Mouse (Mus musculus): ENCODE data around the gene Ncor2. TPM values are rescaled to one million over a fixed set of nuclear protein-coding genes. Genes with fewer than 3 reads are reported as not detected.

The Ncor2 gene
- polyA plus RNA-seq, 1 experiment from 2014 or later: 25.6 TPM

- Histone ChIP-seq H3K4me3 (no peak overlapping the region), H3K4me2 (peak overlapping the region; percentile 12; the same call in 1 of the 2 replicates), H3K27ac (peak overlapping the region; percentile 86), H3K9ac (peak overlapping the region; percentile 52), H3K4me1 (peaks cover 89% of the 10 kb centered on the region), H3K36me3 (ENCODE audit: poor library complexity, severe bottlenecking) (peaks cover 3% of the 10 kb centered on the region; the same call in 1 of the 2 replicates), H3K27me3 (no peaks in the 10 kb centered on the region), H3K9me3 (replicated peaks) (no peaks in the 10 kb centered on the region)
- 22% methylated on average over 8 of the region's 8 CpGs for WGBS
- no peak for ATAC-seq
Measured at GRCm38 (mm10) chr5:125163441-125164050, 15.5 kb downstream of the Ncor2 start.

DNA sequence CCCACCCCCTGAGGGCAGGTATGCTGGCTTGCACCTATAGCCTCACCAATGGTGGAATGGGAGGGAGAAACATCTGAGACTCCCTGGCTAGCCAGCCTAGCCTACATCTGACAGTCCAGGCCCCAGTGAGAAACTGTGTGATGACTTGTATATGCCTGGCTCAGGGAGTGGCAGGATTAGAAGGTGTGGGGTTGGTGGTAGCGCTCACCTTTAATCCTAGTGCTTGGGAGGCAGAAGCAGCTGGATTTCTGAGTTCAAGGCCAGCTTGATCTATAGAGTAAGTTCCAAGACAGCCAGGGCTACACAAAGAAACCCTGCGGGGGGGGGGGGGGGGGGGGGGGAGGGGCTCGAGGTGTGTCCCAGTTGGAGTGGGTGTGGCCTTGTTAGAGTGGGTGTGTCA, 16.6 kb downstream of the Ncor2 start:
- Histone ChIP-seq H3K4me1 (peaks cover 89% of the 10 kb centered on the region), H3K27me3 (no peaks in the 10 kb centered on the region), H3K36me3 (ENCODE audit: poor library complexity, severe bottlenecking) (no peaks in the 10 kb centered on the region; the same call in 1 of the 2 replicates), H3K9ac (no peak overlapping the region), H3K9me3 (replicated peaks) (no peaks in the 10 kb centered on the region), H3K27ac (no peak overlapping the region), H3K4me3 (no peak overlapping the region), H3K4me2 (no peak overlapping the region)
- no peak for ATAC-seq
- 86% methylated on average over 1 of the region's 3 CpGs for WGBS

GRCm38 (mm10) chr5:125159804-125160405, 19.1 kb downstream of the Ncor2 start:
- H3K4me1 ChIP-seq: peaks cover 93% of the 10 kb centered on the region
- peak overlapping the region; percentile 98 for H3K27ac ChIP-seq
- no peak overlapping the region for H3K4me3 ChIP-seq
- no peaks in the 10 kb centered on the region; the same call in 1 of the 2 replicates for H3K36me3 ChIP-seq (ENCODE audit: poor library complexity, severe bottlenecking)
- peak overlapping the region; percentile 49 for H3K4me2 ChIP-seq
- H3K9me3 ChIP-seq (replicated peaks): no peaks in the 10 kb centered on the region
- no peak; the same call in none of the 2 replicates for ATAC-seq
- H3K27me3 ChIP-seq: no peaks in the 10 kb centered on the region
- WGBS: 26% methylated on average over 14 of the region's 14 CpGs
- peak overlapping the region; percentile 61; the same call in 1 of the 2 replicates for H3K9ac ChIP-seq

DNA sequence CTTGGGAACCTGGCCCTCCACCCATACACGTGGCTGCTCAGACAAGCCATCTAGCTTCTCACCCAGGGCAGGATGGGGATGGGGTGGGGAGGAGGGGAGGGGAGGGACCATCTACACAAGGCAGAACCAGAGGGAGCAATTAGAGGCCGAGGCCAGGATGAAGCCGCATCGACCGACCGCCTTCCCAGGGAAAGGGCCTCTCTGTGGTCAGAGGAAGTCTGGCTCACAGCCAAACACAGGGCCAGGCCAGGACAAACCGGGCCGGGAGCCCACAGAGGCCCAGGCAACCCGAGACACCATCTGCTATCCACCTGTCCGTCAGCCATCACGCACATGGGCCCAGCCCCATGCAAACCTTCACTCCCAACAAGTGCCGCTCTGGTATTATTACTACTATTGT, 19.7 kb downstream of the Ncor2 start:
- Histone ChIP-seq H3K4me3 (no peak overlapping the region), H3K4me2 (peak overlapping the region; percentile 49)

GRCm38 (mm10) chr5:125158232-125158961, 20.6 kb downstream of the Ncor2 start:
- 19% methylated on average over 21 of the region's 21 CpGs for WGBS
- peak; percentile 11; the same call in 1 of the 2 replicates for ATAC-seq
- no peaks in the 10 kb centered on the region for H3K27me3 ChIP-seq

More for the DNA sequence above, 19.7 kb downstream of the Ncor2 start:
- no peaks in the 10 kb centered on the region for H3K9me3 ChIP-seq (replicated peaks)
- under 1% methylated on average over 12 of the region's 12 CpGs for WGBS
- no peaks in the 10 kb centered on the region for H3K27me3 ChIP-seq
- peak; percentile 61 for ATAC-seq
- peaks cover 93% of the 10 kb centered on the region for H3K4me1 ChIP-seq
- H3K9ac ChIP-seq: peak overlapping the region; percentile 61
- H3K36me3 ChIP-seq (ENCODE audit: poor library complexity, severe bottlenecking): no peaks in the 10 kb centered on the region; the same call in 1 of the 2 replicates
- H3K27ac ChIP-seq: peak overlapping the region; percentile 98

DNA sequence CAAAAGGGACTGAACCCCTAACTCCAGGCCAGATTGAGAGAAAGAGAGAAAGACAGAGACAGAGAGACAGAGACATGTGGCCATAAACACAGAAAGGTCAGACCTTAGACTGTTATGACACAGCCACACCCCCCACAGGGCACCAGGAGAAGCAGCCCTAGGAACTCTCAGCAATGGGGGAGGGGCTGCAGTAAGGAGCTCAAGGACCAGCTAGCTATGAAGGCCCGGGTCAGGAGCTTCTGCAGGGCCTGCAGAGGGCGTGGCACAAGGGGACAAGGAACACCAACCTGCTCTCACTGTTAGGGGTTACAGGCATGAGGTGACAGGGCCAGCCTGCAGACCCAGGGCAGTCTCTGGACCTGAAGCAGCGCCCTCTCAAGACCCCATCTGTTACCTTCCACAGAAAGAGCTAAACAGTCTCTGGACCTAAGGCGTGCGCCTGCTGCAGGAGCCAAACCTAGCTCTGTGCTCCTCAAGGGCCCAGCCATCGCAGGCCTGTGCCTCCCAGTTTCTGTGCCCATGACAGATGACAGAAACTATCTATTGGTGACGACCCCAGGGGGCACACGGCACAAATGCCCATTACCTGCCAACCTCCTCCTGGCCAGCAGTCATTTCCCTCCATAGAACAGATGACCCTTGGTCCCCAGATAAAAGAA, 21.5 kb downstream of the Ncor2 start:
- H3K27me3 ChIP-seq: no peaks in the 10 kb centered on the region
- H3K27ac ChIP-seq: peak overlapping the region; percentile 98
- peaks cover 93% of the 10 kb centered on the region for H3K4me1 ChIP-seq
- H3K4me3 ChIP-seq: no peak overlapping the region
- no peak for ATAC-seq
- H3K9ac ChIP-seq: peak overlapping the region; percentile 61; the same call in 1 of the 2 replicates
- no peaks in the 10 kb centered on the region; the same call in 1 of the 2 replicates for H3K36me3 ChIP-seq (ENCODE audit: poor library complexity, severe bottlenecking)
- 53% methylated on average over 8 of the region's 8 CpGs for WGBS
- no peaks in the 10 kb centered on the region for H3K9me3 ChIP-seq (replicated peaks)
- peak overlapping the region; percentile 4; the same call in 1 of the 2 replicates for H3K4me2 ChIP-seq

More at GRCm38 (mm10) chr5:125158232-125158961, 20.6 kb downstream of the Ncor2 start:
- H3K9me3 ChIP-seq (replicated peaks): no peaks in the 10 kb centered on the region
- no peak overlapping the region for H3K4me3 ChIP-seq
- H3K36me3 ChIP-seq (ENCODE audit: poor library complexity, severe bottlenecking): no peaks in the 10 kb centered on the region; the same call in 1 of the 2 replicates
- H3K4me2 ChIP-seq: peak overlapping the region; percentile 49
- H3K4me1 ChIP-seq: peaks cover 93% of the 10 kb centered on the region
- H3K27ac ChIP-seq: peak overlapping the region; percentile 98
- peak overlapping the region; percentile 61 for H3K9ac ChIP-seq

GRCm38 (mm10) chr5:125156418-125157205, 22.4 kb downstream of the Ncor2 start:
- no peak overlapping the region for H3K9ac ChIP-seq
- peaks cover 95% of the 10 kb centered on the region for H3K4me1 ChIP-seq
- WGBS: 69% methylated on average over 22 of the region's 22 CpGs
- no peaks in the 10 kb centered on the region for H3K36me3 ChIP-seq (ENCODE audit: poor library complexity, severe bottlenecking)
- no peak overlapping the region for H3K4me3 ChIP-seq
- no peaks in the 10 kb centered on the region for H3K9me3 ChIP-seq (replicated peaks)
- peak overlapping the region; percentile 98 for H3K27ac ChIP-seq
- H3K27me3 ChIP-seq: no peaks in the 10 kb centered on the region
- no peak for ATAC-seq
- peak overlapping the region; percentile 4; the same call in 1 of the 2 replicates for H3K4me2 ChIP-seq

GRCm38 (mm10) chr5:125155451-125155850, 23.6 kb downstream of the Ncor2 start:
- no peak for ATAC-seq
- WGBS: 88% methylated on average over 4 of the region's 4 CpGs

GRCm38 (mm10) chr5:125154989-125155388, 24.0 kb downstream of the Ncor2 start:
- H3K4me1 ChIP-seq: peaks cover 100% of the 10 kb centered on the region
- H3K27ac ChIP-seq: peak overlapping the region; percentile 98
- no peak overlapping the region for H3K4me3 ChIP-seq
- H3K36me3 ChIP-seq (ENCODE audit: poor library complexity, severe bottlenecking): no peaks in the 10 kb centered on the region
- H3K9me3 ChIP-seq (replicated peaks): no peaks in the 10 kb centered on the region
- peak overlapping the region; percentile 43 for H3K9ac ChIP-seq
- ATAC-seq: peak; percentile 15
- no peaks in the 10 kb centered on the region for H3K27me3 ChIP-seq
- WGBS: 42% methylated on average over 5 of the region's 5 CpGs
- 0 out of 2 replicates have a peak overlapping the region, but pooled peaks have one; percentile 6 for H3K4me2 ChIP-seq

More at GRCm38 (mm10) chr5:125155451-125155850, 23.6 kb downstream of the Ncor2 start:
- Histone ChIP-seq H3K4me2 (0 out of 2 replicates have a peak overlapping the region, but pooled peaks have one; percentile 6), H3K36me3 (ENCODE audit: poor library complexity, severe bottlenecking) (no peaks in the 10 kb centered on the region), H3K4me1 (peaks cover 100% of the 10 kb centered on the region), H3K9me3 (replicated peaks) (no peaks in the 10 kb centered on the region), H3K4me3 (no peak overlapping the region), H3K9ac (peak overlapping the region; percentile 43; the same call in 1 of the 2 replicates), H3K27me3 (no peaks in the 10 kb centered on the region), H3K27ac (peak overlapping the region; percentile 98)

DNA sequence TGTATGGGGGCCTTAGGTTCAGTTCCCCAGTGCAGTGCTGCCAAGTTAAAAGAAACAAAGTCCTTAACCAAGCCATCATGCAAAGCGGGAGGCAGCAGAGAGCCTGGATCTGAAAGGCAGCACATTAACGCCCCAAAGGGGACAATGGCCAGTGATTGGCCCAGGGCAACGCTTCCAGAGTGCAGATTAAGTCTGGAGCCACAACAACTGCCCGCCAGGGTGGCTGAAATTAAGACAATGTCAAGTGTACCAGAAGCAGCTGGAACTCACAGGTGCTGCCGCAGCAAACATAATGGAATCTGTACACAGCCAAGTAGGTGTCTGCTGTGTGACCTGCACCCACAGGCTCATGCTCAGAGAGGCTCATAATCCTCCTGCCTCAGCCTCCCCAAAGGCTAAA, 24.8 kb downstream of the Ncor2 start:
- no peak overlapping the region for H3K9ac ChIP-seq
- H3K27me3 ChIP-seq: no peaks in the 10 kb centered on the region
- WGBS: 13% methylated on average over 5 of the region's 5 CpGs
- no peak for ATAC-seq
- H3K4me2 ChIP-seq: no peak overlapping the region
- H3K9me3 ChIP-seq (replicated peaks): no peaks in the 10 kb centered on the region
- no peaks in the 10 kb centered on the region for H3K36me3 ChIP-seq (ENCODE audit: poor library complexity, severe bottlenecking)
- H3K27ac ChIP-seq: peak overlapping the region; percentile 98
- H3K4me3 ChIP-seq: no peak overlapping the region
- peaks cover 100% of the 10 kb centered on the region for H3K4me1 ChIP-seq
